Mouse (Mus musculus): ENCODE results near the gene Hnrnpu. TPM values are rescaled to one million over a fixed set of nuclear protein-coding genes. Genes with fewer than 3 reads are reported as not detected.
A peak's percentile ranks its signal among the peaks of the same experiment; 100 is the strongest.

Gene Hnrnpu
- total and polyA plus RNA-seq, 2 experiments: 33.0 to 162 TPM

DNA sequence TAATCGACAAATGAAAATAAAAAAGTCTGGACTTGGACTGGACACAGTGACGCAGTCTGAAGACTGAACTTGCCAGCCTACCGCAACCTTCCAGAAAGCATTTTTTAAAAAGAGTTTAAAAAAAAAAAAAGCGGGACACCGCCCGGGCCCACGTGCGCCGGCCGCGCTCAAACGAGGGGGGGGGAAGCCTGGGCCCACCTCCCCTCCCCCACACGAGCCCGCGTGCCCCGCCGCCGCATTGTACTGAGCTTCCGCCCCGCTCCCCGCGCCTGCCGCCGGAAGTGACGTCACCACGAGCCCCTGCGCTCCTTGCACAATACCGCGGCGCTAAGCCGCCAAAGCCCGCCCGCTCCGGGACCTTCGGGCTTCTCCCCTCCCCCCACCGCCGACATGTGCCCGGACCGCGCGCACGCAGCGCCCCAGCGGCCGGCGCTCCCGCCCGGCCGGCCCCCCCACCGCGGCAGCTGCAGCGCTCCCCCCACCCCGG, 1.3 kb downstream of the Hnrnpu start:
- Histone ChIP-seq H3K4me3 (ENCODE audit: insufficient read depth, low read depth, low read length) (peak overlapping the region; percentile 91), H3K79me2 (ENCODE audit: control insufficient read depth, insufficient read depth, low read length) (peaks cover 13% of the 10 kb centered on the region), H3K27me3 (ENCODE audit: control insufficient read depth, insufficient read depth, low read length) (no peaks in the 10 kb centered on the region), H3K27ac (replicated peaks; ENCODE audit: insufficient read depth, low read depth, low read length) (peak overlapping the region; percentile 82), H3K4me1 (ENCODE audit: control insufficient read depth, insufficient read depth, low read length) (peaks cover 19% of the 10 kb centered on the region), H3K9ac (ENCODE audit: low read depth, low read length) (peak overlapping the region; percentile 96), H3K36me3 (ENCODE audit: control insufficient read depth, insufficient read depth, low read length) (peaks cover 35% of the 10 kb centered on the region)
- 2% methylated on average over 41 of the region's 53 CpGs for WGBS
- peak; percentile 69 for DNase-seq (ENCODE audit: extremely low read depth, low read depth, low spot score)
- no peak for TF ChIP-seq CTCF (IDR thresholded peaks at IDR 0.05; ENCODE audit: low read depth, low read length)
- no peak for TF ChIP-seq POLR2A (IDR thresholded peaks at IDR 0.05; ENCODE audit: extremely low read depth, insufficient read depth, low read length)

DNA sequence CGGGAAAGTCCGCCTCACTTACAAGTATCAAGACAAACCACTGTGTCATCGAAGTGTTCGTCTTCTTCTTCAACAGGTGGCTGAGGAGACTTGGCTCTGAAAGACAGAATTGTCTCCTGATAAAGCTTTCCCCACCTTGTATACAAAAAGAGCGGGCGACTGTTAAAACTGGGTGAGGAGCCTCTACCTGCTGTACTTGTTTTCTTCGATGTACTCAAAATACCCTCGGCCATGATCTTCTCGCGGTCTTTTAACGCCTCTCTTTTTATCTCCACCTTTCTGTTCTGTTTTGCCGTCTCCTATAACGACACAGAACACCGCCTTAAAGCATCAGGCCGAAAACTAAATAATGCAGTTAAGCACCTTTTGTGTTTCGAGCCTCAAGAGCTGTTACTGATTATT, 1.7 kb downstream of the Hnrnpu start:
- WGBS: under 1% methylated on average over 16 of the region's 16 CpGs

DNA sequence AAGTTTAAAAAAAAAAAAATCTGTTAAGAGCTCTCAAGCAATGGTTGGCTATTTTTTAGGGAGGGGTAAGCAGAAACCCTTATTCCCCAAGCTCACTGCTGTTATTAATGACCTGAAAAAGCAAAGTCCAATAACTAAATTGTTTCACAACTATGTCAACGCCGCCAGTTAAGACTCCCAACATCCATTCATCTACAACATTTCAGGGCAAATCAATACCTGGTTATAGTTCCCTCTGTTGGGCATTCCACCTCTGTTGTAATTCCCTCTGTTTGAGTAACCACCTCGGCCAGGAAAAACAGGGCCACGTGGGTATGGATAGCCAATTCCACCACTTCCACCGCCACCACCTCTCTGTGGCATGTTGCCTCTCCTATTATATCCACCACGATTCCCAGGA, 7.7 kb downstream of the Hnrnpu start:
- Histone ChIP-seq H3K27me3 (ENCODE audit: control insufficient read depth, insufficient read depth, low read length) (no peaks in the 10 kb centered on the region), H3K9ac (ENCODE audit: low read depth, low read length) (no peak overlapping the region), H3K4me1 (ENCODE audit: control insufficient read depth, insufficient read depth, low read length) (peaks cover 39% of the 10 kb centered on the region), H3K27ac (replicated peaks; ENCODE audit: insufficient read depth, low read depth, low read length) (no peak overlapping the region), H3K79me2 (ENCODE audit: control insufficient read depth, insufficient read depth, low read length) (no peaks in the 10 kb centered on the region; the same call in 1 of the 2 replicates), H3K4me3 (ENCODE audit: insufficient read depth, low read depth, low read length) (no peak overlapping the region), H3K36me3 (ENCODE audit: control insufficient read depth, insufficient read depth, low read length) (peaks cover 69% of the 10 kb centered on the region)
- peak; percentile 100 for DNase-seq (ENCODE audit: extremely low read depth, low read depth, low spot score)
- TF ChIP-seq CTCF (IDR thresholded peaks at IDR 0.05; ENCODE audit: low read depth, low read length) (0 out of 2 replicates have a peak, but pooled peaks have one; percentile 14), POLR2A (IDR thresholded peaks at IDR 0.05; ENCODE audit: extremely low read depth, insufficient read depth, low read length) (no peak)
- WGBS: 15% methylated on average over 6 of the region's 6 CpGs

More for the DNA sequence above, 1.7 kb downstream of the Hnrnpu start:
- DNase-seq (ENCODE audit: extremely low read depth, low read depth, low spot score): no peak
- Histone ChIP-seq H3K36me3 (ENCODE audit: control insufficient read depth, insufficient read depth, low read length) (peaks cover 39% of the 10 kb centered on the region), H3K9ac (ENCODE audit: low read depth, low read length) (peak overlapping the region; percentile 90), H3K27me3 (ENCODE audit: control insufficient read depth, insufficient read depth, low read length) (no peaks in the 10 kb centered on the region), H3K4me3 (ENCODE audit: insufficient read depth, low read depth, low read length) (peak overlapping the region; percentile 91), H3K4me1 (ENCODE audit: control insufficient read depth, insufficient read depth, low read length) (peaks cover 21% of the 10 kb centered on the region), H3K79me2 (ENCODE audit: control insufficient read depth, insufficient read depth, low read length) (peaks cover 13% of the 10 kb centered on the region), H3K27ac (replicated peaks; ENCODE audit: insufficient read depth, low read depth, low read length) (peak overlapping the region; percentile 82)
- TF ChIP-seq POLR2A (IDR thresholded peaks at IDR 0.05; ENCODE audit: extremely low read depth, insufficient read depth, low read length) (no peak), CTCF (IDR thresholded peaks at IDR 0.05; ENCODE audit: low read depth, low read length) (no peak)

DNA sequence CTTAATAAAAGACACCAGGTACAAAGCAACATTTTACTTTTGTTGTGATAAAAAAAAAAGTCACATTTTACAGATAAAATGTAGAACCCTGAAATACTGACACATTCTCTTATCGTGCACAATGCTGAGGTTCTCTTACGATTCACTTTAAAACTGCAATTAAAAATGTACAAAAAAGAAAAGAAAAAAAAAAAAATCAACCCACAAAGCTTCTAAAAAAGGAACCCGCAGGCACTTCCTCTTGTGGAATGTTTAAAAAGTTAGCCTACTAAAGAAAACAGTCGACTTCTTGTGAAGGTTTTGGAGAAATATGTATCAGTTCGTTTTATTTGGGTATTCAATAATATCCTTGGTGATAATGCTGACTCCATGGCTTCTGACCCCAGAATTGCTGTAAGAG, 8.6 kb downstream of the Hnrnpu start:
- Histone ChIP-seq H3K79me2 (ENCODE audit: control insufficient read depth, insufficient read depth, low read length) (no peaks in the 10 kb centered on the region; the same call in 1 of the 2 replicates), H3K27ac (replicated peaks; ENCODE audit: insufficient read depth, low read depth, low read length) (no peak overlapping the region), H3K4me1 (ENCODE audit: control insufficient read depth, insufficient read depth, low read length) (peaks cover 33% of the 10 kb centered on the region), H3K27me3 (ENCODE audit: control insufficient read depth, insufficient read depth, low read length) (no peaks in the 10 kb centered on the region), H3K36me3 (ENCODE audit: control insufficient read depth, insufficient read depth, low read length) (peaks cover 70% of the 10 kb centered on the region), H3K9ac (ENCODE audit: low read depth, low read length) (no peak overlapping the region), H3K4me3 (ENCODE audit: insufficient read depth, low read depth, low read length) (no peak overlapping the region)
- 46% methylated on average over 5 of the region's 5 CpGs for WGBS
- TF ChIP-seq POLR2A (IDR thresholded peaks at IDR 0.05; ENCODE audit: extremely low read depth, insufficient read depth, low read length) (no peak), CTCF (IDR thresholded peaks at IDR 0.05; ENCODE audit: low read depth, low read length) (no peak)
- DNase-seq (ENCODE audit: extremely low read depth, low read depth, low spot score): no peak

DNA sequence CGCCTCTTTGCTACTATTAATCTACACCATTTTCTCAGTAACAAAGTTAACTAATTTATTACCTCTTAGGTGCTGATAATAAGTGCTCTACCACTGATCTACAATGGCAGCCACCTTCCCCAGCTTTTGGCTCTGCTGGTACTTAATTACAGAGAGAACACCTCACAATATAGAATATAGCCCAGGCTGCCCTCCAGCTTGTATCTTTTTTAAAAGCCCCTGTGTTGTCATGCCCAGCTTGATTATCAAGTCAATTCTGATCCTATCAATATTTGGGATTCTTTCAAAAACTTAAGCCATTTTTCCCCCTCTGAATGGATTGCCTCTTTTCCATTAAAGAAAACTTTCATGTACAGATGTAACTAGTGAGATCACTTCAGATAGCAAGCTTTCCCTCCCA, 10.6 kb downstream of the Hnrnpu start:
- H3K27ac ChIP-seq (replicated peaks; ENCODE audit: insufficient read depth, low read depth, low read length): no peak overlapping the region
- no peaks in the 10 kb centered on the region; the same call in 1 of the 2 replicates for H3K79me2 ChIP-seq (ENCODE audit: control insufficient read depth, insufficient read depth, low read length)
- no peak for TF ChIP-seq POLR2A (IDR thresholded peaks at IDR 0.05; ENCODE audit: extremely low read depth, insufficient read depth, low read length)
- TF ChIP-seq CTCF (IDR thresholded peaks at IDR 0.05; ENCODE audit: low read depth, low read length): no peak
- peaks cover 28% of the 10 kb centered on the region for H3K4me1 ChIP-seq (ENCODE audit: control insufficient read depth, insufficient read depth, low read length)
- no peak overlapping the region for H3K9ac ChIP-seq (ENCODE audit: low read depth, low read length)
- 90% methylated on average over 1 of the region's 1 CpGs for WGBS
- no peak overlapping the region for H3K4me3 ChIP-seq (ENCODE audit: insufficient read depth, low read depth, low read length)
- no peaks in the 10 kb centered on the region for H3K27me3 ChIP-seq (ENCODE audit: control insufficient read depth, insufficient read depth, low read length)
- DNase-seq (ENCODE audit: extremely low read depth, low read depth, low spot score): no peak
- peaks cover 68% of the 10 kb centered on the region for H3K36me3 ChIP-seq (ENCODE audit: control insufficient read depth, insufficient read depth, low read length)

DNA sequence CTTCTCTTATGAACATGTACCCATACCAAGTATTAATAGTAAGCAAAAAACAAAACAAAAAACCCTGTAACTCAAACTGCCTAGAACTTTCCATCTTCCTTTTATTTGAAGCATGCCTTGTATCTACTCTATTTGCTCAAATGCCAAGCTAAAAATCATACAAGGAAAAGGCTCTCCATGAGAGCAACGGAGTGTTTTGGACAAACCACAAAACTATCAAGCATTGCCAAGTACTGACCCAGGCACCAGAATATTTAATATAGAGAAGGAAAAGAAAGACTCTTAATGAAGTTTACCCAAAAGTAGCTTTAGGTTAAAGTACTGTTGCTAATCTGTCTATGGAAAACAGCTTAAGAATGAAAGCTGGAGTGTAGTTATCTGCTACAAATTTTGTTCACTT, 11.2 kb downstream of the Hnrnpu start:
- H3K4me3 ChIP-seq (ENCODE audit: insufficient read depth, low read depth, low read length): no peak overlapping the region
- DNase-seq (ENCODE audit: extremely low read depth, low read depth, low spot score): no peak
- TF ChIP-seq POLR2A (IDR thresholded peaks at IDR 0.05; ENCODE audit: extremely low read depth, insufficient read depth, low read length) (no peak), CTCF (IDR thresholded peaks at IDR 0.05; ENCODE audit: low read depth, low read length) (no peak)
- H3K9ac ChIP-seq (ENCODE audit: low read depth, low read length): no peak overlapping the region
- H3K36me3 ChIP-seq (ENCODE audit: control insufficient read depth, insufficient read depth, low read length): peaks cover 69% of the 10 kb centered on the region
- no peaks in the 10 kb centered on the region for H3K27me3 ChIP-seq (ENCODE audit: control insufficient read depth, insufficient read depth, low read length)
- H3K79me2 ChIP-seq (ENCODE audit: control insufficient read depth, insufficient read depth, low read length): no peaks in the 10 kb centered on the region; the same call in 1 of the 2 replicates
- H3K4me1 ChIP-seq (ENCODE audit: control insufficient read depth, insufficient read depth, low read length): peaks cover 26% of the 10 kb centered on the region
- H3K27ac ChIP-seq (replicated peaks; ENCODE audit: insufficient read depth, low read depth, low read length): no peak overlapping the region
- 37% methylated on average over 1 of the region's 1 CpGs for WGBS

All from liver, adult 2 months (tissue).